Mouse (Mus musculus): ENCODE data around the gene Dis3.

GRCm38 (mm10) chr14:99043499-99043898, 56.1 kb downstream of the Dis3 start:
- no peak for TF ChIP-seq CTCF (IDR thresholded peaks at IDR 0.05; ENCODE audit: extremely low read depth, insufficient read depth, low read length)
- TF ChIP-seq POLR2A (IDR thresholded peaks at IDR 0.05; ENCODE audit: extremely low read depth, insufficient read depth, low read length): no peak

Measured in cortical plate, adult 2 months (tissue).